Mouse (Mus musculus) G1E (cell line): ENCODE data around the gene Gm4981. TPM values are rescaled to one million over a fixed set of nuclear protein-coding genes. Genes with fewer than 3 reads are reported as not detected.
"Not testable (repeated sequence)": the region's sequence is repeated elsewhere in the genome, so short reads cannot be mapped to it uniquely, and the experiment has no call there.

ENCODE experiments used
- ATAC-seq: 2 replicates; pipeline ENCODE4 v1.8.0; 2016; ENCODE audit warnings: mild to moderate bottlenecking; ENCODE audit not compliant: insufficient number of reproducible peaks, poor library complexity, low FRiP score, severe bottlenecking; ENCODE audit errors: extremely low read depth
- DNase-seq: peaks from one replicate; pipeline ENCODE4 v3.0.0; 2012; ENCODE audit warnings: low spot score
- H3K27me3 ChIP-seq: 2 replicates; pipeline ENCODE4 v1.6.1; 2012; ENCODE audit warnings: mild to moderate bottlenecking, low read length, inconsistent platforms; ENCODE audit not compliant: insufficient read depth
- H3K36me3 ChIP-seq: replicated peaks from 2 replicates; pipeline ENCODE3; 2012; ENCODE audit warnings: mild to moderate bottlenecking, inconsistent platforms
- H3K4me1 ChIP-seq: 2 replicates; pipeline ENCODE4 v1.6.1; 2012; ENCODE audit warnings: low read depth, low read length, inconsistent platforms, mixed read lengths; ENCODE audit not compliant: insufficient read depth
- H3K4me3 ChIP-seq: 2 replicates; pipeline ENCODE4 v1.5.1; 2012; ENCODE audit warnings: low read depth, mild to moderate bottlenecking, inconsistent platforms, low read length, moderate library complexity, mixed read lengths
- H3K9me3 ChIP-seq: replicated peaks from 2 replicates; pipeline ENCODE4 v1.6.1; 2012; ENCODE audit warnings: inconsistent platforms
- CTCF ChIP-seq: IDR thresholded peaks from 2 replicates; pipeline ENCODE4 v1.5.1; 2012; ENCODE audit warnings: low read depth, low read length, inconsistent platforms, mixed read lengths
- GATA1 ChIP-seq: IDR thresholded peaks from 2 replicates; pipeline ENCODE4 v1.6.1; 2012; ENCODE audit warnings: borderline replicate concordance, low read length, inconsistent platforms, mixed read lengths
- GATA2 ChIP-seq: IDR thresholded peaks from 2 replicates; pipeline ENCODE4 v1.6.1; 2012; ENCODE audit warnings: low read depth, low read length, inconsistent platforms, borderline replicate concordance
- POLR2AphosphoS5 ChIP-seq: IDR thresholded peaks from 2 replicates; pipeline ENCODE4 v1.6.1; 2012; ENCODE audit warnings: low read depth, low read length, inconsistent platforms; ENCODE audit not compliant: insufficient replicate concordance
- TAL1 ChIP-seq: conservative IDR thresholded peaks from 2 replicates; pipeline ENCODE4 v1.6.1; 2012; ENCODE audit warnings: low read depth, low read length, inconsistent platforms, mixed read lengths
- polyA plus RNA-seq: library from polyadenylated mRNA; stranded (reverse); fragments of >175 nt; gene quantifications from 2 replicates; pipeline ENCODE4 v1.2.3, GENCODE M21; 2012
- total RNA-seq, 2 experiments: library from RNA; stranded (forward) in 1 of 2; stranded (reverse) in 1 of 2; fragments of 200-1000 nt in 1 of 2; fragments of >200 nt in 1 of 2; fragmentation: Nextera tagmentation in 1 of 2; gene quantifications; 2 replicates each; pipeline ENCODE4 v1.2.3; 2014 to 2017

The Gm4981 gene
- total and polyA plus RNA-seq, 3 experiments = not detected

- not testable (repeated sequence) for H3K36me3 ChIP-seq, ATAC-seq, H3K4me1 ChIP-seq, H3K4me3 ChIP-seq, DNase-seq, H3K9me3 ChIP-seq, H3K27me3 ChIP-seq
These were observed 10.1 kb downstream of the Gm4981 start for GRCm38 (mm10) chr10:58226357-58226756.

- not testable (repeated sequence) for ATAC-seq, H3K9me3 ChIP-seq, H3K27me3 ChIP-seq, H3K4me3 ChIP-seq, H3K4me1 ChIP-seq, H3K36me3 ChIP-seq, DNase-seq
These were observed 11.4 kb downstream of the Gm4981 start, which contains the start of gene AW822073 for GRCm38 (mm10) chr10:58224827-58225785. Gene AW822073, minus strand, starts transcription at chr10:58224930.

- not testable (repeated sequence) for H3K4me1 ChIP-seq, H3K4me3 ChIP-seq, H3K36me3 ChIP-seq, H3K9me3 ChIP-seq, DNase-seq, H3K27me3 ChIP-seq, ATAC-seq
These were observed 12.3 kb downstream of the Gm4981 start for GRCm38 (mm10) chr10:58223972-58224805.

GRCm38 (mm10) chr10:58223161-58223560 lies 13.3 kb downstream of the Gm4981 start:
- not testable (repeated sequence) for H3K9me3 ChIP-seq, H3K4me1 ChIP-seq, H3K27me3 ChIP-seq, DNase-seq, H3K36me3 ChIP-seq, H3K4me3 ChIP-seq, ATAC-seq

- H3K4me3 ChIP-seq, H3K9me3 ChIP-seq, H3K27me3 ChIP-seq, DNase-seq, H3K4me1 ChIP-seq, H3K36me3 ChIP-seq, ATAC-seq: not testable (repeated sequence)
These were observed 14.9 kb downstream of the Gm4981 start for GRCm38 (mm10) chr10:58221571-58221970.

GRCm38 (mm10) chr10:58220726-58221125 lies 15.8 kb downstream of the Gm4981 start:
- no peaks in the 10 kb centered on the region for H3K4me1 ChIP-seq
- H3K27me3 ChIP-seq = no peaks in the 10 kb centered on the region
- TF ChIP-seq CTCF (no peak), GATA1 (no peak), GATA2 (no peak), POLR2AphosphoS5 (no peak), TAL1 (no peak)
- ATAC-seq (no peak), DNase-seq (no peak)
- H3K36me3 ChIP-seq = no peaks in the 10 kb centered on the region
- no peak overlapping the region for H3K4me3 ChIP-seq
- H3K9me3 ChIP-seq = peaks cover 7% of the 10 kb centered on the region

- ATAC-seq (no peak), DNase-seq (no peak)
- Histone ChIP-seq H3K36me3 (no peaks in the 10 kb centered on the region), H3K27me3 (no peaks in the 10 kb centered on the region), H3K4me3 (no peak overlapping the region), H3K4me1 (no peaks in the 10 kb centered on the region), H3K9me3 (peaks cover 2% of the 10 kb centered on the region)
- TF ChIP-seq POLR2AphosphoS5 = no peak
- TF ChIP-seq GATA2 = no peak
- TF ChIP-seq TAL1 = no peak
- TF ChIP-seq CTCF = no peak
- TF ChIP-seq GATA1 = no peak
These were observed 19.1 kb downstream of the Gm4981 start for GRCm38 (mm10) chr10:58217366-58217765.
